Mouse (Mus musculus): ENCODE measurements around the gene Gm8094. TPM values are rescaled to one million over a fixed set of nuclear protein-coding genes. Genes with fewer than 3 reads are reported as not detected.
"Not testable (repeated sequence)": the region's sequence is repeated elsewhere in the genome, so short reads cannot be mapped to it uniquely, and the experiment has no call there.

The Gm8094 gene
- polyA plus RNA-seq (2015; fragmentation: Nextera tagmentation; extraction: Ambion mirVana) = not detected in 2 replicates

- 71% methylated on average over 2 of the region's 2 CpGs for WGBS
- H3K4me1 ChIP-seq (replicated peaks); H3K36me3 ChIP-seq; H3K9me3 ChIP-seq (replicated peaks); ATAC-seq (replicated peaks; ENCODE audit: insufficient number of reproducible peaks, insufficient read depth, low FRiP score, low read depth); H3K27me3 ChIP-seq; H3K4me2 ChIP-seq; H3K9ac ChIP-seq; H3K27ac ChIP-seq; H3K4me3 ChIP-seq: not testable (repeated sequence)
These were observed at the start of gene Gm8094 for GRCm38 (mm10) chr14:43076543-43076942. Gene Gm8094, minus strand, starts transcription at chr14:43076643.

- H3K27ac ChIP-seq; H3K27me3 ChIP-seq; H3K4me3 ChIP-seq; H3K9me3 ChIP-seq (replicated peaks); H3K9ac ChIP-seq; H3K4me2 ChIP-seq; H3K4me1 ChIP-seq (replicated peaks); H3K36me3 ChIP-seq; ATAC-seq (replicated peaks; ENCODE audit: insufficient number of reproducible peaks, insufficient read depth, low FRiP score, low read depth): not testable (repeated sequence)
- WGBS = 88% methylated on average over 3 of the region's 3 CpGs
These were observed 43.2 kb upstream of the Gm8094 start for GRCm38 (mm10) chr14:43119673-43120072.

GRCm38 (mm10) chr14:43100301-43100700 lies 23.9 kb upstream of the Gm8094 start, which contains the start of gene Gm8104:
Gene Gm8104, plus strand, starts transcription at chr14:43100601.
- H3K4me1 ChIP-seq (replicated peaks); H3K36me3 ChIP-seq; H3K4me3 ChIP-seq; H3K27ac ChIP-seq; H3K4me2 ChIP-seq; H3K27me3 ChIP-seq; H3K9ac ChIP-seq; ATAC-seq (replicated peaks; ENCODE audit: insufficient number of reproducible peaks, insufficient read depth, low FRiP score, low read depth); H3K9me3 ChIP-seq (replicated peaks): not testable (repeated sequence)
- WGBS = 63% methylated on average over 3 of the region's 3 CpGs

- not testable (repeated sequence) for ATAC-seq (replicated peaks; ENCODE audit: insufficient number of reproducible peaks, insufficient read depth, low FRiP score, low read depth); H3K9me3 ChIP-seq (replicated peaks); H3K4me1 ChIP-seq (replicated peaks); H3K4me3 ChIP-seq; H3K9ac ChIP-seq; H3K27me3 ChIP-seq; H3K27ac ChIP-seq; H3K4me2 ChIP-seq; H3K36me3 ChIP-seq
- 42% methylated on average over 1 of the region's 14 CpGs for WGBS
These were observed 12.9 kb upstream of the Gm8094 start for GRCm38 (mm10) chr14:43089103-43089919.

GRCm38 (mm10) chr14:43084936-43085730 lies 8.7 kb upstream of the Gm8094 start:
- not testable (repeated sequence) for H3K9ac ChIP-seq; ATAC-seq (replicated peaks; ENCODE audit: insufficient number of reproducible peaks, insufficient read depth, low FRiP score, low read depth); H3K4me1 ChIP-seq (replicated peaks); H3K4me3 ChIP-seq; H3K36me3 ChIP-seq; H3K27ac ChIP-seq; H3K9me3 ChIP-seq (replicated peaks); H3K4me2 ChIP-seq; H3K27me3 ChIP-seq
- 44% methylated on average over 1 of the region's 1 CpGs for WGBS

GRCm38 (mm10) chr14:43060179-43060578 lies 16.3 kb downstream of the Gm8094 start:
- H3K27ac ChIP-seq; ATAC-seq (replicated peaks; ENCODE audit: insufficient number of reproducible peaks, insufficient read depth, low FRiP score, low read depth); H3K4me1 ChIP-seq (replicated peaks); H3K36me3 ChIP-seq; H3K9me3 ChIP-seq (replicated peaks); H3K4me2 ChIP-seq; H3K27me3 ChIP-seq; H3K9ac ChIP-seq; H3K4me3 ChIP-seq: not testable (repeated sequence)
- 59% methylated on average over 4 of the region's 4 CpGs for WGBS

- H3K27ac ChIP-seq; ATAC-seq (replicated peaks; ENCODE audit: insufficient number of reproducible peaks, insufficient read depth, low FRiP score, low read depth); H3K27me3 ChIP-seq; H3K4me2 ChIP-seq; H3K9ac ChIP-seq; H3K4me3 ChIP-seq; H3K36me3 ChIP-seq; H3K4me1 ChIP-seq (replicated peaks); H3K9me3 ChIP-seq (replicated peaks): not testable (repeated sequence)
- 65% methylated on average over 3 of the region's 3 CpGs for WGBS
These were observed 18.4 kb downstream of the Gm8094 start for GRCm38 (mm10) chr14:43058063-43058462.

Other genes starting within 250 kb of the Gm8094 start
- not detected in 2 replicates for gene Gm21977, start 223.2 kb downstream of the Gm8094 start, polyA plus RNA-seq (2015; fragmentation: Nextera tagmentation; extraction: Ambion mirVana)
- not detected in 2 replicates for gene Gm8082, start 83.0 kb downstream of the Gm8094 start, polyA plus RNA-seq (2015; fragmentation: Nextera tagmentation; extraction: Ambion mirVana)
- not detected in 2 replicates for gene Gm10376, start 61.0 kb downstream of the Gm8094 start, polyA plus RNA-seq (2015; fragmentation: Nextera tagmentation; extraction: Ambion mirVana)
- gene Gm8104, start 24.0 kb upstream of the Gm8094 start, polyA plus RNA-seq (2015; fragmentation: Nextera tagmentation; extraction: Ambion mirVana) = 0.14 and 0.25 TPM in 2 replicates
- gene Gm7233, start 103.2 kb upstream of the Gm8094 start, polyA plus RNA-seq (2015; fragmentation: Nextera tagmentation; extraction: Ambion mirVana) = not detected in 2 replicates
- gene Gm8122, start 158.7 kb upstream of the Gm8094 start, polyA plus RNA-seq (2015; fragmentation: Nextera tagmentation; extraction: Ambion mirVana) = not detected in 2 replicates
- gene Gm8126, start 182.0 kb upstream of the Gm8094 start, polyA plus RNA-seq (2015; fragmentation: Nextera tagmentation; extraction: Ambion mirVana) = not detected in 2 replicates
- not detected in 2 replicates for gene Gm9732, start 198.4 kb upstream of the Gm8094 start, polyA plus RNA-seq (2015; fragmentation: Nextera tagmentation; extraction: Ambion mirVana)
- gene Gm8127, start 217.2 kb upstream of the Gm8094 start, polyA plus RNA-seq (2015; fragmentation: Nextera tagmentation; extraction: Ambion mirVana) = not detected in 2 replicates

All from heart, embryonic 15.5 days (tissue).